Mouse (Mus musculus) heart, postnatal 14 days (tissue): ENCODE data around the gene 2700049A03Rik. TPM values are rescaled to one million over a fixed set of nuclear protein-coding genes. Genes with fewer than 3 reads are reported as not detected.

Experiments
- DNase-seq, 2 experiments: peaks; one replicate each; pipeline ENCODE4 v3.0.0; 2021 to 2022
- intact Hi-C: fragments of 180-260 bp; cut with DNase I; formaldehyde crosslinking; loops from one replicate; pipeline ENCODE4 v1.15.1; 2025
- total RNA-seq, 2 experiments: library from RNA; stranded (reverse); gene quantifications; 2 replicates each; pipeline ENCODE4 v1.2.3; 2021

The 2700049A03Rik gene
- total RNA-seq, 2 experiments from 2014 or later, result 3.8 TPM

GRCm38 (mm10) chr12:71252509-71253167 lies 116.0 kb downstream of the 2700049A03Rik start:
- DNase-seq, result no peak
- intact Hi-C loops, result no loop called here

GRCm38 (mm10) chr12:71254779-71255178 lies 118.1 kb downstream of the 2700049A03Rik start:
- DNase-seq, result no peak
- intact Hi-C loops, result no loop called here

GRCm38 (mm10) chr12:71258196-71258920 lies 121.7 kb downstream of the 2700049A03Rik start:
- DNase-seq, result no peak
- intact Hi-C loops, result no loop called here

- intact Hi-C loops, result no loop called here
- DNase-seq, result no peak
These were observed 127.6 kb downstream of the 2700049A03Rik start for GRCm38 (mm10) chr12:71264211-71264610.

- no peak for DNase-seq
- intact Hi-C loops, result no loop called here
These were observed 132.7 kb downstream of the 2700049A03Rik start for GRCm38 (mm10) chr12:71269367-71269766.

- intact Hi-C loops, result no loop called here
These were observed 134.5 kb downstream of the 2700049A03Rik start for GRCm38 (mm10) chr12:71271131-71271530.

GRCm38 (mm10) chr12:71274519-71275237 lies 138.0 kb downstream of the 2700049A03Rik start:
- DNase-seq, result no peak
- intact Hi-C loops, result no loop called here

More at GRCm38 (mm10) chr12:71271131-71271530, 134.5 kb downstream of the 2700049A03Rik start:
- no peak for DNase-seq

- intact Hi-C loops, result no loop called here
- no peak for DNase-seq
These were observed 139.4 kb downstream of the 2700049A03Rik start for GRCm38 (mm10) chr12:71275906-71276595.

GRCm38 (mm10) chr12:71279521-71280262 lies 143.0 kb downstream of the 2700049A03Rik start:
- peak; percentile 4 to 8 for DNase-seq
- intact Hi-C loops, result no loop called here

GRCm38 (mm10) chr12:71281201-71281768 lies 144.6 kb downstream of the 2700049A03Rik start:
- intact Hi-C loops, result no loop called here
- DNase-seq, result no peak

- intact Hi-C loops, result no loop called here
- DNase-seq, result no peak
These were observed 148.8 kb downstream of the 2700049A03Rik start for GRCm38 (mm10) chr12:71285399-71285798.

GRCm38 (mm10) chr12:71290460-71290859 lies 153.8 kb downstream of the 2700049A03Rik start:
- intact Hi-C loops, result no loop called here
- no peak for DNase-seq

Other genes starting within 250 kb of the 2700049A03Rik start
- gene Actr10, start 199.0 kb upstream of the 2700049A03Rik start, total RNA-seq, result 100 to 1,000 TPM; 136 to 141 TPM
- 100 to 1,000 TPM; 218 to 231 TPM for gene Psma3, start 162.2 kb upstream of the 2700049A03Rik start, total RNA-seq
- gene Arid4a, start 120.9 kb upstream of the 2700049A03Rik start, total RNA-seq, result 10 to 100 TPM; 16.9 TPM
- gene Tomm20l, start 25.4 kb upstream of the 2700049A03Rik start, total RNA-seq, result 1 to 10 TPM; 1.3 to 2.4 TPM
- gene Timm9, start 164 bp upstream of the 2700049A03Rik start, total RNA-seq, result 10 to 100 TPM; 29.5 to 33.9 TPM
- 1 to 10 TPM; 6.6 to 7.4 TPM for gene Dact1, start 173.0 kb downstream of the 2700049A03Rik start, total RNA-seq